Mouse (Mus musculus) liver, postnatal 0 days (tissue): ENCODE measurements at regions not wholly inside any gene's neighbourhood (a gene's known extent, or its start where the extent isn't known, plus 50 kb on each side); places are given as distances from the start of the nearest gene placed in this dataset.

Source experiments
- CTCF ChIP-seq: sonication (generic); IDR thresholded peaks from 2 replicates; pipeline ENCODE4 v1.5.1; 2016; ENCODE audit warnings: antibody characterized with exemption, low read depth
- EP300 ChIP-seq: IDR thresholded peaks from 2 replicates; pipeline ENCODE4 v1.6.1; 2016; ENCODE audit warnings: antibody characterized with exemption, low read depth, mild to moderate bottlenecking

DNA sequence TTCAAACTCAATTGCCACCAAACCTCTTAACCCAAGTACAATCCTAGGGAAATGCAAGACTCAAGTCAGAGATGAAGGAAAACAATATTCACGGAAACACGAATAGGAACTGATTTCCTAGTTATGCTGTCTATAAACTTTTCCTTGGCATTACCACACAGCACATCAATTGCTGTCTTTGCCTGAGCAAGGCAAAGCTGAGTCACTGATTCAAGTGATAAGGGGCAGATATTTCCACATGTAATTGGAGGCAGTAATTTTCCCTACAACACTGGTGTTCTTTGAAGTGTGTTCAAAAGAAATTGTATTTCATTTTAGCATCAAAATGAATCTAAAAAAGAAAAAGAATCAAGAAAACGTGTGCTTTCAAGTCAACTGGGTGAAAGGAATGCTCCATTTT, 230.1 kb upstream of the Nectin3 start:
- TF ChIP-seq CTCF (no peak), EP300 (no peak)
